Mouse (Mus musculus) CH12.LX (cell line): ENCODE measurements around the gene Olfr263. TPM values are rescaled to one million over a fixed set of nuclear protein-coding genes. Genes with fewer than 3 reads are reported as not detected.

ENCODE experiments used
- DNase-seq: peaks from one replicate; pipeline ENCODE4 v3.0.0-alpha.2; 2013; ENCODE audit errors: extremely low read depth
- H3K27ac ChIP-seq: 2 replicates; pipeline ENCODE4 v1.5.1; 2012; ENCODE audit warnings: low read depth, mild to moderate bottlenecking, control low read depth, moderate library complexity; ENCODE audit not compliant: insufficient read depth
- H3K27me3 ChIP-seq: replicated peaks from 2 replicates; pipeline ENCODE3; 2012; ENCODE audit warnings: inconsistent platforms
- H3K36me3 ChIP-seq, 2 experiments: replicated peaks in 1 of 2; 2 replicates each; pipeline versions ENCODE3 to v1.6.1; 2012; ENCODE audit warnings: inconsistent platforms in 1 of 2, low read length in 1 of 2, mild to moderate bottlenecking in 1 of 2, mixed read lengths in 1 of 2, moderate library complexity in 1 of 2; ENCODE audit not compliant: control insufficient read depth in 1 of 2, insufficient read depth in 1 of 2
- H3K4me1 ChIP-seq, 2 experiments: 2 replicates each; pipeline ENCODE4 v1.6.1; 2012; ENCODE audit warnings: inconsistent platforms in 1 of 2, moderate library complexity in 1 of 2; ENCODE audit not compliant: insufficient read depth in 2 of 2, control insufficient read depth in 1 of 2
- H3K4me2 ChIP-seq: 2 replicates; pipeline ENCODE4 v1.6.1; 2012; ENCODE audit warnings: low read depth, mild to moderate bottlenecking, control low read depth; ENCODE audit not compliant: poor library complexity, insufficient read depth, severe bottlenecking
- H3K4me3 ChIP-seq, 3 experiments: fragments of 150-350 bp in 1 of 3; sonication (generic) in 1 of 3; replicated peaks in 1 of 3; 2 replicates each; pipeline versions ENCODE3 to v1.5.1; 2011 to 2012; ENCODE audit warnings: low read depth in 2 of 3, low read length in 2 of 3, mild to moderate bottlenecking in 2 of 3, moderate library complexity in 2 of 3, control low read depth in 1 of 3, improper control_type of control experiment in 1 of 3, inconsistent platforms in 1 of 3, mixed read lengths in 1 of 3; ENCODE audit not compliant: poor library complexity in 1 of 3
- H3K79me2 ChIP-seq: replicated peaks from 2 replicates; pipeline ENCODE4 v1.6.1; 2012; ENCODE audit warnings: mild to moderate bottlenecking, moderate library complexity; ENCODE audit not compliant: control insufficient read depth, poor library complexity, insufficient read depth, severe bottlenecking; ENCODE audit errors: extremely low read depth
- H3K9ac ChIP-seq: 2 replicates; pipeline ENCODE4 v1.6.1; 2012; ENCODE audit warnings: low read depth, mild to moderate bottlenecking, control low read depth, moderate library complexity; ENCODE audit not compliant: insufficient read depth
- H3K9me3 ChIP-seq: replicated peaks from 2 replicates; pipeline ENCODE3; 2012; ENCODE audit warnings: low read length, inconsistent platforms, mixed read lengths
- BHLHE40 ChIP-seq: IDR thresholded peaks from 2 replicates; pipeline ENCODE4 v1.6.1; 2011; ENCODE audit warnings: mild to moderate bottlenecking, low read depth, low read length, improper control_type of control experiment
- CHD1 ChIP-seq: IDR thresholded peaks from 2 replicates; pipeline ENCODE4 v1.6.1; 2012; ENCODE audit warnings: low read depth, low read length, improper control_type of control experiment, inconsistent platforms
- CHD2 ChIP-seq: IDR thresholded peaks from 2 replicates; pipeline ENCODE4 v1.6.1; 2011; ENCODE audit warnings: low read length, improper control_type of control experiment
- CTCF ChIP-seq, 2 experiments: IDR thresholded peaks in 1 of 2; conservative IDR thresholded peaks in 1 of 2; 2 replicates each; pipeline ENCODE4 v1.5.1; 2011 to 2012; ENCODE audit warnings: low read depth in 2 of 2, low read length in 2 of 2, improper control_type of control experiment in 1 of 2, inconsistent platforms in 1 of 2, mild to moderate bottlenecking in 1 of 2, moderate library complexity in 1 of 2
- E2F4 ChIP-seq: IDR thresholded peaks from 2 replicates; pipeline ENCODE4 v1.6.1; 2011; ENCODE audit warnings: low read depth, low read length, improper control_type of control experiment; ENCODE audit not compliant: insufficient replicate concordance
- ELF1 ChIP-seq: IDR thresholded peaks from 2 replicates; pipeline ENCODE4 v1.6.1; 2014; ENCODE audit warnings: low read depth, mild to moderate bottlenecking, inconsistent platforms, low read length, improper control_type of control experiment
- ETS1 ChIP-seq: conservative IDR thresholded peaks from 2 replicates; pipeline ENCODE4 v1.6.1; 2012; ENCODE audit warnings: low read depth, mild to moderate bottlenecking, inconsistent platforms, low read length, improper control_type of control experiment, moderate library complexity
- GABPA ChIP-seq: IDR thresholded peaks from 2 replicates; pipeline ENCODE4 v1.6.1; 2012; ENCODE audit warnings: low read depth, low read length, improper control_type of control experiment, inconsistent platforms; ENCODE audit not compliant: insufficient replicate concordance
- HCFC1 ChIP-seq: IDR thresholded peaks from 2 replicates; pipeline ENCODE4 v1.6.1; 2012; ENCODE audit warnings: low read depth, mild to moderate bottlenecking, inconsistent platforms, low read length, improper control_type of control experiment
- IRF4 ChIP-seq: IDR thresholded peaks from 2 replicates; pipeline ENCODE4 v1.6.1; 2014; ENCODE audit warnings: low read depth, mild to moderate bottlenecking, inconsistent platforms, low read length, improper control_type of control experiment
- JUN ChIP-seq: IDR thresholded peaks from 2 replicates; pipeline ENCODE4 v1.6.1; 2011; ENCODE audit warnings: low read depth, mild to moderate bottlenecking, low read length, improper control_type of control experiment, moderate library complexity; ENCODE audit not compliant: insufficient read depth
- JUND ChIP-seq: conservative IDR thresholded peaks from 2 replicates; pipeline ENCODE4 v1.6.1; 2011; ENCODE audit warnings: low read depth, low read length, improper control_type of control experiment
- KAT2A ChIP-seq: IDR thresholded peaks from 2 replicates; pipeline ENCODE4 v1.6.1; 2012; ENCODE audit warnings: low read length, improper control_type of control experiment, inconsistent platforms; ENCODE audit not compliant: insufficient replicate concordance
- MAFK ChIP-seq: IDR thresholded peaks from 2 replicates; pipeline ENCODE4 v1.6.1; 2011; ENCODE audit warnings: low read length, improper control_type of control experiment; ENCODE audit not compliant: insufficient replicate concordance
- MAX ChIP-seq: IDR thresholded peaks from 2 replicates; pipeline ENCODE4 v1.6.1; 2011; ENCODE audit warnings: low read length, improper control_type of control experiment
- MAZ ChIP-seq: IDR thresholded peaks from 2 replicates; pipeline ENCODE4 v1.6.1; 2012; ENCODE audit warnings: low read depth, mild to moderate bottlenecking, inconsistent platforms, low read length, improper control_type of control experiment, moderate library complexity
- MEF2A ChIP-seq: IDR thresholded peaks from 2 replicates; pipeline ENCODE4 v1.6.1; 2014; ENCODE audit warnings: low read depth, mild to moderate bottlenecking, inconsistent platforms, low read length, improper control_type of control experiment, borderline replicate concordance
- MXI1 ChIP-seq: IDR thresholded peaks from 2 replicates; pipeline ENCODE4 v1.6.1; 2011; ENCODE audit warnings: mild to moderate bottlenecking, low read depth, low read length, improper control_type of control experiment
- MYC ChIP-seq: IDR thresholded peaks from 2 replicates; pipeline ENCODE4 v1.6.1; 2011; ENCODE audit warnings: low read depth, mild to moderate bottlenecking, improper control_type of control experiment, low read length
- NELFE ChIP-seq: IDR thresholded peaks from 2 replicates; pipeline ENCODE4 v1.6.1; 2011; ENCODE audit warnings: low read depth, low read length, improper control_type of control experiment
- NRF1 ChIP-seq: IDR thresholded peaks from 2 replicates; pipeline ENCODE4 v1.6.1; 2014; ENCODE audit warnings: low read depth, mild to moderate bottlenecking, inconsistent platforms, low read length, improper control_type of control experiment, moderate library complexity
- PAX5 ChIP-seq: IDR thresholded peaks from 2 replicates; pipeline ENCODE4 v1.6.1; 2012; ENCODE audit warnings: low read length, inconsistent platforms, mixed read lengths
- POLR2A ChIP-seq: IDR thresholded peaks from 2 replicates; pipeline ENCODE4 v1.6.1; 2011; ENCODE audit warnings: low read depth, mild to moderate bottlenecking, improper control_type of control experiment, low read length
- POLR2AphosphoS2 ChIP-seq: IDR thresholded peaks from 2 replicates; pipeline ENCODE4 v1.6.1; 2011; ENCODE audit warnings: low read depth, low read length, improper control_type of control experiment
- RCOR1 ChIP-seq: conservative IDR thresholded peaks from 2 replicates; pipeline ENCODE4 v1.6.1; 2012; ENCODE audit warnings: low read depth, mild to moderate bottlenecking, inconsistent platforms, low read length, improper control_type of control experiment
- SIN3A ChIP-seq: IDR thresholded peaks from 2 replicates; pipeline ENCODE4 v1.6.1; 2012; ENCODE audit warnings: low read length, improper control_type of control experiment, inconsistent platforms
- SMC3 ChIP-seq: IDR thresholded peaks from 2 replicates; pipeline ENCODE4 v1.6.1; 2011; ENCODE audit warnings: low read depth, low read length, improper control_type of control experiment
- TBP ChIP-seq: conservative IDR thresholded peaks from 2 replicates; pipeline ENCODE4 v1.6.1; 2011; ENCODE audit warnings: low read depth, low read length, improper control_type of control experiment
- TCF12 ChIP-seq: IDR thresholded peaks from 2 replicates; pipeline ENCODE4 v1.6.1; 2014; ENCODE audit warnings: low read depth, mild to moderate bottlenecking, inconsistent platforms, low read length, improper control_type of control experiment
- UBTF ChIP-seq: IDR thresholded peaks from 2 replicates; pipeline ENCODE4 v1.6.1; 2012; ENCODE audit warnings: low read depth, mild to moderate bottlenecking, inconsistent platforms, low read length, improper control_type of control experiment, moderate library complexity
- USF2 ChIP-seq: conservative IDR thresholded peaks from 2 replicates; pipeline ENCODE4 v1.6.1; 2011; ENCODE audit warnings: low read depth, low read length, improper control_type of control experiment
- ZC3H11A ChIP-seq: IDR thresholded peaks from 2 replicates; pipeline ENCODE4 v1.6.1; 2012; ENCODE audit warnings: low read depth, mild to moderate bottlenecking, inconsistent platforms, low read length, improper control_type of control experiment
- ZKSCAN1 ChIP-seq: IDR thresholded peaks from 2 replicates; pipeline ENCODE4 v1.6.1; 2012; ENCODE audit warnings: low read depth, inconsistent platforms, low read length, improper control_type of control experiment, borderline replicate concordance
- ZMIZ1 ChIP-seq: IDR thresholded peaks from 2 replicates; pipeline ENCODE4 v1.6.1; 2012; ENCODE audit warnings: low read depth, mild to moderate bottlenecking, inconsistent platforms, low read length, improper control_type of control experiment
- ZNF384 ChIP-seq: IDR thresholded peaks from 2 replicates; pipeline ENCODE4 v1.6.1; 2012; ENCODE audit warnings: low read depth, low read length, improper control_type of control experiment, inconsistent platforms
- dilution Hi-C: fragments of 300-500 bp; cut with MboI; formaldehyde crosslinking; loops from 2 replicates; pipeline ENCODE4 v1.14.3; 2020; ENCODE audit warnings: low sequenced_read_pairs; ENCODE audit not compliant: extremely low pct_unique_long_range_greater_than_20kb, extremely low pct_ligation_motif_present
- in situ Hi-C: fragments of 300-500 bp; cut with MboI; formaldehyde crosslinking; loops from 3 replicates; pipeline ENCODE4 v1.14.3; 2019; ENCODE audit warnings: low sequenced_read_pairs, low pct_ligation_motif_present, low pct_unique_long_range_greater_than_20kb, mixed read lengths
- polyA plus RNA-seq: library from polyadenylated mRNA; unstranded; fragments of >175 nt; gene quantifications from 2 replicates; pipeline ENCODE4 v1.2.1, GENCODE M21; 2012; ENCODE audit warnings: low read depth; ENCODE audit not compliant: insufficient read length
- total RNA-seq, 2 experiments: library from RNA; depleted of rRNA; stranded (reverse); fragments of 300-350 nt in 1 of 2; fragments of >200 nt in 1 of 2; gene quantifications; 2 replicates each; pipeline ENCODE4 v1.2.3; 2012 to 2014

Olfr263 gene
- total and polyA plus RNA-seq, 3 experiments, result not detected

- peak; percentile 84 for TF ChIP-seq MXI1
- TF ChIP-seq JUND, result peak; percentile 29; the same call in 1 of the 2 replicates
- TF ChIP-seq POLR2AphosphoS2, result no peak
- no peak for TF ChIP-seq ZC3H11A
- TF ChIP-seq UBTF, result no peak
- no peak for TF ChIP-seq ZNF384
- TF ChIP-seq NRF1, result peak; percentile 64; the same call in 1 of the 2 replicates
- TF ChIP-seq PAX5, result no peak
- peak; percentile 99 for TF ChIP-seq TBP
Measured at GRCm38 (mm10) chr13:21166936-21167909, 37.8 kb downstream of the Olfr263 start (continued).

GRCm38 (mm10) chr13:21167910-21168300 lies 38.5 kb downstream of the Olfr263 start:
- Histone ChIP-seq H3K27me3 (peaks cover 16% of the 10 kb centered on the region), H3K4me1 (peaks cover 6 to 11% of the 10 kb centered on the region in 2 experiments; a peak in 3 of 4 replicates), H3K9me3 (no peaks in the 10 kb centered on the region), H3K79me2 (no peaks in the 10 kb centered on the region), H3K36me3 (no peaks in the 10 kb centered on the region), H3K9ac (peak overlapping the region; percentile 73), H3K4me2 (peak overlapping the region; percentile 85), H3K27ac (no peak overlapping the region), H3K4me3 (peak overlapping the region; percentile 60 to 81 (median 64))
- dilution Hi-C loops, result no loop called here
- in situ Hi-C loops, result loop anchor here (25.0 kb wide), 3 partner anchors 231 to 1056 kb away; no protein-coding TSS in a partner anchor
- peak; percentile 68 for DNase-seq
- TF ChIP-seq JUND (0 out of 2 replicates have a peak, but pooled peaks have one; percentile 7), IRF4 (no peak), MAZ (no peak), ZKSCAN1 (no peak), UBTF (no peak), ZC3H11A (no peak), CHD1 (no peak), NELFE (no peak), TCF12 (no peak), E2F4 (no peak; the same call in 1 of the 2 replicates), POLR2A (no peak), MXI1 (no peak), SMC3 (no peak), ZNF384 (peak; percentile 95), MYC (no peak), GABPA (no peak), CTCF (conservative IDR thresholded peaks at IDR 0.05 in 1 of 2, IDR thresholded peaks at IDR 0.05 in 1 of 2; ENCODE audit: low read depth in 2 of 2, low read length in 2 of 2) (no peak), MAFK (peak; percentile 94), SIN3A (no peak; the same call in 1 of the 2 replicates), USF2 (no peak), PAX5 (no peak), CHD2 (no peak), TBP (peak; percentile 99), MEF2A (no peak), ELF1 (peak; percentile 94), MAX (no peak), ETS1 (no peak), JUN (no peak), HCFC1 (no peak), BHLHE40 (no peak), KAT2A (no peak), RCOR1 (no peak), ZMIZ1 (no peak)
